Mouse (Mus musculus) midbrain, embryonic 16.5 days (tissue): ENCODE results near the gene Raver1. TPM values are rescaled to one million over a fixed set of nuclear protein-coding genes. Genes with fewer than 3 reads are reported as not detected.

Source experiments
- ATAC-seq: fragments of 200-750 bp; cut with Nextera tagmentation; 2 replicates; pipeline ENCODE4 v1.8.0; 2017; ENCODE audit warnings: moderate TSS enrichment
- H3K27ac ChIP-seq: fragments of 300-500 bp; sonication (generic); 2 replicates; pipeline ENCODE4 v1.5.1; 2014; ENCODE audit warnings: mild to moderate bottlenecking, low read length, mixed read lengths
- H3K27me3 ChIP-seq: fragments of 300-500 bp; sonication (generic); 2 replicates; pipeline ENCODE4 v1.6.1; 2014; ENCODE audit warnings: low read depth, low read length, mixed read lengths; ENCODE audit not compliant: control insufficient read depth, insufficient read depth
- H3K36me3 ChIP-seq: fragments of 300-500 bp; sonication (generic); 2 replicates; pipeline ENCODE4 v1.6.1; 2014; ENCODE audit warnings: mild to moderate bottlenecking, low read length, moderate library complexity, mixed read lengths; ENCODE audit not compliant: control insufficient read depth, insufficient read depth
- H3K4me1 ChIP-seq: fragments of 300-500 bp; sonication (generic); 2 replicates; pipeline ENCODE4 v1.6.1; 2014; ENCODE audit warnings: mild to moderate bottlenecking, low read length, mixed read lengths; ENCODE audit not compliant: control insufficient read depth, insufficient read depth
- H3K4me2 ChIP-seq: fragments of 300-500 bp; sonication (generic); 2 replicates; pipeline ENCODE4 v1.6.1; 2014; ENCODE audit warnings: mild to moderate bottlenecking, low read length, mixed read lengths
- H3K4me3 ChIP-seq: fragments of 300-500 bp; sonication (generic); 2 replicates; pipeline ENCODE4 v1.5.1; 2014; ENCODE audit warnings: low read depth, mild to moderate bottlenecking, low read length, moderate library complexity, mixed read lengths
- H3K9ac ChIP-seq: fragments of 300-500 bp; sonication (generic); 2 replicates; pipeline ENCODE4 v1.6.1; 2014; ENCODE audit warnings: low read depth, low read length, mixed read lengths
- H3K9me3 ChIP-seq: fragments of 300-500 bp; sonication (generic); replicated peaks from 2 replicates; pipeline ENCODE4 v1.6.1; 2014; ENCODE audit warnings: mild to moderate bottlenecking, low read length, mixed read lengths; ENCODE audit not compliant: control insufficient read depth, poor library complexity, severe bottlenecking
- WGBS: fragments of 180-500 bp; shearing (Covaris S2); extraction: QIAGEN DNeasy Blood & Tissue Kit; methylation state at CpG from one replicate; pipeline ENCODE4 v1.1.7; 2014; 5-methylcytosine and 5-hydroxymethylcytosine counted together
- polyA plus RNA-seq: library from polyadenylated mRNA; unstranded; fragments of >200 nt; fragmentation: Nextera tagmentation; extraction: Ambion mirVana; gene quantifications from 2 replicates; pipeline ENCODE4 v1.2.1, GENCODE M21; 2015

Gene Raver1
- polyA plus RNA-seq, 1 experiment from 2014 or later = 28.9 TPM

GRCm38 (mm10) chr9:21036666-21037065 is 55.1 kb downstream of the Raver1 start:
- 1% methylated on average over 22 of the region's 22 CpGs for WGBS
- no peaks in the 10 kb centered on the region for H3K36me3 ChIP-seq
- peak; percentile 6; the same call in 1 of the 2 replicates for ATAC-seq
- peak overlapping the region; percentile 57 for H3K4me3 ChIP-seq
- H3K27me3 ChIP-seq = peaks cover 81% of the 10 kb centered on the region
- no peak overlapping the region for H3K27ac ChIP-seq
- peak overlapping the region; percentile 86 for H3K4me2 ChIP-seq
- H3K4me1 ChIP-seq = peaks cover 49% of the 10 kb centered on the region
- H3K9me3 ChIP-seq = no peaks in the 10 kb centered on the region
- H3K9ac ChIP-seq = peak overlapping the region; percentile 84

DNA sequence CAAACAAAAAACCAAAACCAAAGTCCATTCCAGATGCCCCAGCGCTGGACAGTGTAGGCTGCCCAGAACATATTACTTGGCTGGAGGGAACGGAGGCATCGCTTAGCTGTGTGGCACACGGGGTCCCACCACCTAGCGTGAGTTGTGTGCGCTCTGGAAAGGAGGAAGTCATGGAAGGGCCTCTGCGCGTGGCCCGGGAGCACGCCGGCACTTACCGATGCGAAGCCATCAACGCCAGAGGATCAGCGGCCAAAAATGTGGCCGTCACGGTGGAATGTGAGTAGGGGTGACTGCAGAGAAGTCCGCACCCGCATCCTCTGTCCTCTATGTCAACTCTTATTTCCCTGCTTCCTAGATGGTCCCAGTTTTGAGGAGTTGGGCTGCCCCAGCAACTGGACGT is 55.6 kb downstream of the Raver1 start:
- H3K9me3 ChIP-seq = no peaks in the 10 kb centered on the region
- H3K4me2 ChIP-seq = peak overlapping the region; percentile 86
- no peaks in the 10 kb centered on the region for H3K36me3 ChIP-seq
- ATAC-seq = no peak
- no peak overlapping the region for H3K27ac ChIP-seq
- peaks cover 50% of the 10 kb centered on the region for H3K4me1 ChIP-seq
- WGBS = 7% methylated on average over 20 of the region's 20 CpGs
- H3K27me3 ChIP-seq = peaks cover 81% of the 10 kb centered on the region
- H3K4me3 ChIP-seq = peak overlapping the region; percentile 57
- no peak overlapping the region for H3K9ac ChIP-seq

GRCm38 (mm10) chr9:21035586-21035985 is 56.2 kb downstream of the Raver1 start:
- Histone ChIP-seq H3K4me3 (peak overlapping the region; percentile 12; the same call in 1 of the 2 replicates), H3K9me3 (no peaks in the 10 kb centered on the region), H3K4me2 (peak overlapping the region; percentile 86), H3K27ac (no peak overlapping the region), H3K27me3 (peaks cover 79% of the 10 kb centered on the region), H3K36me3 (no peaks in the 10 kb centered on the region), H3K9ac (0 out of 2 replicates have a peak overlapping the region, but pooled peaks have one; percentile 5), H3K4me1 (peaks cover 53% of the 10 kb centered on the region)
- 15% methylated on average over 9 of the region's 9 CpGs for WGBS
- no peak for ATAC-seq

DNA sequence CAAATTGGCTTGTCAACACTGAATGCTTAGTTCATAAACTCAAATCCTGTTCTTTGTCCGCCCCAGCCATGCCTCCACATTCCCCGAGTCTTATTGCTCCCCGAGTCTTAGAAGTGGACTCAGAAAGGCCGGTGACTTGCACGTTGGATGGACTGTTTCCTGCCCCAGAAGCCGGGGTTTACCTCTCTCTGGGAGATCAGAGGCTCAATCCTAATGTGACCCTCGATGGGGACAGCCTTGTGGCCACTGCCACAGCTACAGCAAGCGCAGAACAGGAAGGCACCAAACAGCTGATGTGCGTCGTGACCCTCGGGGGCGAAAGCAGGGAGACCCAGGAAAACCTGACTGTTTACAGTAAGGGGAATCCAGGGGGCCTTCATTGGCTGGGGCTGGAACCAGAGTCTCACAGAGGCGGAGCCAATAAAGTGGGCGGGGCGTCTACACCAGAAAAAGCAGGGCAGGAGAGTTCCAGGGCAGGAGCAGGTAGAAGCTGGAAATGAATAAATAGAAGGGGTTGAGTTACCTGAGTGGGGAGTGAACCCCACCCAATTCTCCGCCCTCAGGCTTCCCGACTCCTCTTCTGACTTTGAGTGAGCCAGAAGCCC is 57.2 kb downstream of the Raver1 start:
- peaks cover 59% of the 10 kb centered on the region for H3K4me1 ChIP-seq
- 6% methylated on average over 17 of the region's 17 CpGs for WGBS
- no peak overlapping the region for H3K9ac ChIP-seq
- ATAC-seq = no peak
- no peak overlapping the region; the same call in 1 of the 2 replicates for H3K4me3 ChIP-seq
- H3K27me3 ChIP-seq = peaks cover 80% of the 10 kb centered on the region
- H3K36me3 ChIP-seq = no peaks in the 10 kb centered on the region
- H3K27ac ChIP-seq = no peak overlapping the region
- no peak overlapping the region; the same call in 1 of the 2 replicates for H3K4me2 ChIP-seq
- H3K9me3 ChIP-seq = no peaks in the 10 kb centered on the region

GRCm38 (mm10) chr9:21033136-21033535 is 58.7 kb downstream of the Raver1 start:
- no peak for ATAC-seq
- Histone ChIP-seq H3K4me2 (peak overlapping the region; percentile 97), H3K9ac (no peak overlapping the region), H3K4me3 (peak overlapping the region; percentile 54), H3K27me3 (peaks cover 79% of the 10 kb centered on the region), H3K4me1 (peaks cover 58% of the 10 kb centered on the region), H3K36me3 (no peaks in the 10 kb centered on the region), H3K9me3 (no peaks in the 10 kb centered on the region), H3K27ac (no peak overlapping the region)
- WGBS = 1% methylated on average over 34 of the region's 34 CpGs

GRCm38 (mm10) chr9:21032491-21032890 is 59.3 kb downstream of the Raver1 start:
- no peak for ATAC-seq
- Histone ChIP-seq H3K9ac (peak overlapping the region; percentile 76; the same call in 1 of the 2 replicates), H3K4me2 (peak overlapping the region; percentile 97), H3K27me3 (peaks cover 73% of the 10 kb centered on the region), H3K4me3 (peak overlapping the region; percentile 54), H3K36me3 (no peaks in the 10 kb centered on the region), H3K9me3 (no peaks in the 10 kb centered on the region), H3K4me1 (peaks cover 53% of the 10 kb centered on the region), H3K27ac (no peak overlapping the region)
- WGBS = 2% methylated on average over 7 of the region's 7 CpGs

DNA sequence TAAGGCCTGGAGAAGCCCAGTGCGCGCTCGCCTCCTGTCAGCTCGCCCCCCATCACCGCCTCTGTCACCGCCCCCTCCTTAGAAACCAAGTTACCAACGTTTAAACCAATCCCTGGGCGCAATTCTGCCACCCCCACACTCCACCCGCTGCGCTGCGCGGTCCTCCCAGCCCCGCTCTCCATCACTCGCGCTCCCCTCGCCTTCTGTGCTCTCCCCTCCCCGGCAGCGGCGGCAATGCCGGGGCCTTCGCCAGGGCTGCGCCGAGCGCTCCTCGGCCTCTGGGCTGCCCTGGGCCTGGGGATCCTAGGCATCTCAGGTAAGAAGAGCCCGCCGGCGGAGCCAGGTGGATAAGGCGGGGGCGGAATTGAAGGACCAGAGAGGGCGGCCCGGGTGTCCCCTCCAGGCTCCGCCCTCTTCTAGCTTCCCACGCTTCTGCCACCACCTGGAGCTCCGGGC is 59.9 kb downstream of the Raver1 start, which contains the start of gene Icam5:
TSS of gene Icam5 (plus strand) at position 178 of the 456 bp plus-strand sequence.
- Histone ChIP-seq H3K9me3 (no peaks in the 10 kb centered on the region), H3K4me1 (peaks cover 48% of the 10 kb centered on the region), H3K9ac (peak within 1 kb of the TSS; percentile 76), H3K27ac (peak within 1 kb of the TSS; percentile 64; the same call in 1 of the 2 replicates), H3K4me3 (peak within 1 kb of the TSS; percentile 54), H3K36me3 (no peaks in the 10 kb centered on the region), H3K4me2 (peak within 1 kb of the TSS; percentile 97), H3K27me3 (peaks cover 70% of the 10 kb centered on the region)
- ATAC-seq = peak; percentile 44
- under 1% methylated on average over 30 of the region's 35 CpGs for WGBS

GRCm38 (mm10) chr9:21031251-21031895 is 60.4 kb downstream of the Raver1 start:
- under 1% methylated on average over 36 of the region's 36 CpGs for WGBS
- Histone ChIP-seq H3K4me1 (peaks cover 42% of the 10 kb centered on the region), H3K27me3 (peaks cover 64% of the 10 kb centered on the region), H3K9ac (peak overlapping the region; percentile 76), H3K36me3 (no peaks in the 10 kb centered on the region), H3K9me3 (no peaks in the 10 kb centered on the region), H3K27ac (peak overlapping the region; percentile 64; the same call in 1 of the 2 replicates), H3K4me3 (peak overlapping the region; percentile 54), H3K4me2 (peak overlapping the region; percentile 97)
- ATAC-seq = peak; percentile 71

- no peak overlapping the region for H3K9ac ChIP-seq
- ATAC-seq = peak; percentile 41
- H3K4me2 ChIP-seq = peak overlapping the region; percentile 97
- H3K36me3 ChIP-seq = no peaks in the 10 kb centered on the region
- H3K4me1 ChIP-seq = peaks cover 37% of the 10 kb centered on the region
- peak overlapping the region; percentile 54 for H3K4me3 ChIP-seq
- no peak overlapping the region; the same call in 1 of the 2 replicates for H3K27ac ChIP-seq
- peaks cover 59% of the 10 kb centered on the region for H3K27me3 ChIP-seq
- 0% methylated on average over 13 of the region's 13 CpGs for WGBS
- H3K9me3 ChIP-seq = no peaks in the 10 kb centered on the region
These were observed 61.0 kb downstream of the Raver1 start for GRCm38 (mm10) chr9:21030781-21031250.
